Mouse (Mus musculus): ENCODE results near the gene S100b. TPM values are rescaled to one million over a fixed set of nuclear protein-coding genes. Genes with fewer than 3 reads are reported as not detected.

The S100b gene
- polyA plus RNA-seq, 1 experiment from 2014 or later, result 0.42 TPM

DNA sequence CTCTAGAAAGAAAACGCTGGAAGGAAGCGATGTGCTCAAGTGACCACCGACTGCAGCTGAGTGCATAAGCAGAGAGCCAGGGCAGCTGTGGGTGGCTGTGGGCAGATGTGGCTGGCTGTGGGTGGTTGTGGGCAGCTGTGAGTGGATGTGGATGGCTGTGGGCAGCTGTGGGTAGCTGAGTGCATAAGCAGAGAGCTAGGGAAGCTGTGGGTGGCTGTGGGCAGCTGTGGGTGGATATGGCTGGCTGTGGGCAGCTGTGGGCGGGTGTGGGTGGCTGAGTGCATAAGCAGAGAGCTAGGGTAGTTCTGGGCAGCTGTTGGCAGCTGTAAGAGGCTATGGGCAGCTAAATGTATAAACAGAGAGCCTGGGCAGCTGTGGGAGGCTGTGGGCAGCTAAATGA lies 39.6 kb downstream of the S100b start:
- Histone ChIP-seq H3K4me3 (replicated peaks; ENCODE audit: low read depth, low read length) (no peak overlapping the region), H3K27ac (no peak overlapping the region), H3K27me3 (ENCODE audit: insufficient read depth, low read length) (no peaks in the 10 kb centered on the region), H3K4me1 (replicated peaks; ENCODE audit: insufficient read depth, low read length) (no peaks in the 10 kb centered on the region), H3K9me3 (replicated peaks; ENCODE audit: low read length) (no peaks in the 10 kb centered on the region), H3K4me2 (ENCODE audit: low read length) (no peak overlapping the region), H3K36me3 (ENCODE audit: insufficient read depth, low read length) (peaks cover 63% of the 10 kb centered on the region), H3K9ac (ENCODE audit: low read depth, low read length) (no peak overlapping the region)
- WGBS, result 93% methylated on average over 4 of the region's 4 CpGs
- DNase-seq (ENCODE audit: low spot score) (no peak), ATAC-seq (replicated peaks; ENCODE audit: low FRiP score, low read depth) (no peak)
- TF ChIP-seq CTCF (IDR thresholded peaks at IDR 0.05; ENCODE audit: low read depth), result no peak

DNA sequence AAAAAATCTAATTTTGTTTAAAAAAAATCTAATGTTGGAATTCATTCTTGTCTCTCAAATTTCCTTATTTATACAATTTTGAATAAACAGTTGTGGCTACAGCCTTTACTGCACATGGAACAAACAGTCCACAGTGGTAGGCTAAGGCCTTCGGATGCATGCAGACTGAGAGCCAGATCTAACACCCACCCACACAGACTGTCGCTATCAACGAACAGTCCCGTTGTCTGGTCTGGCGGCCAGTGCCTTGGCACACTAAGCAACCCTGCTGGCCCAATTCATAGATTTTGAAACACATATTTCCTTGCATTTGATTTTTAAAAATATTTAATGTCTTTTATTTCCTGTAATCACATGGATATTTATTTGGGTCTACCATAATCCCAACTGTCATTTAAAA lies 46.5 kb downstream of the S100b start:
- TF ChIP-seq CTCF (IDR thresholded peaks at IDR 0.05; ENCODE audit: low read depth), result no peak
- no peaks in the 10 kb centered on the region for H3K27me3 ChIP-seq (ENCODE audit: insufficient read depth, low read length)
- 89% methylated on average over 5 of the region's 5 CpGs for WGBS
- peaks cover 37% of the 10 kb centered on the region for H3K36me3 ChIP-seq (ENCODE audit: insufficient read depth, low read length)
- ATAC-seq (replicated peaks; ENCODE audit: low FRiP score, low read depth) (no peak), DNase-seq (ENCODE audit: low spot score) (no peak)
- no peaks in the 10 kb centered on the region for H3K4me1 ChIP-seq (replicated peaks; ENCODE audit: insufficient read depth, low read length)
- H3K4me3 ChIP-seq (replicated peaks; ENCODE audit: low read depth, low read length), result no peak overlapping the region
- no peak overlapping the region for H3K4me2 ChIP-seq (ENCODE audit: low read length)
- no peaks in the 10 kb centered on the region for H3K9me3 ChIP-seq (replicated peaks; ENCODE audit: low read length)
- no peak overlapping the region for H3K27ac ChIP-seq
- no peak overlapping the region for H3K9ac ChIP-seq (ENCODE audit: low read depth, low read length)

DNA sequence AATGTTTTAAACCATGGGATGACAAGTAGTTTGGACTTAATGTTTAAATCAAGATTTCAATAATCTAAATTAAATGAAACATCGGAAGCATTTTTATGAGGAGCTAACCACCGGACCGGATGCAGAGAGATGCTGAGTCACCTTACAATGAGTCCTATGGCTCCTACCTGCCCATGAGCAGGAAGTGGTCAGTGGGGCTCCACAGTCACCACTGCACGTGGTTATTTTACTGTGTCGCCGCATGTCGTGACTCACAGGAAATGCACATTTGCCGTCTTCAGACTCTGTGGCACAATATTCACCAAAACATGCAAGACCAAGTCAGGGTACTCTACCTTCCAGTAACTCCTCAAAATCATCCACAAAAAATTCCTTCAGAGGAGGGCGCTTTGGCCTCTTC lies 53.1 kb downstream of the S100b start:
- no peak for TF ChIP-seq CTCF (IDR thresholded peaks at IDR 0.05; ENCODE audit: low read depth)
- H3K9me3 ChIP-seq (replicated peaks; ENCODE audit: low read length), result no peaks in the 10 kb centered on the region
- no peak overlapping the region for H3K27ac ChIP-seq
- no peak overlapping the region for H3K4me3 ChIP-seq (replicated peaks; ENCODE audit: low read depth, low read length)
- no peaks in the 10 kb centered on the region for H3K27me3 ChIP-seq (ENCODE audit: insufficient read depth, low read length)
- peaks cover 25% of the 10 kb centered on the region; the same call in 1 of the 2 replicates for H3K36me3 ChIP-seq (ENCODE audit: insufficient read depth, low read length)
- WGBS, result 87% methylated on average over 9 of the region's 9 CpGs
- DNase-seq (ENCODE audit: low spot score) (no peak), ATAC-seq (replicated peaks; ENCODE audit: low FRiP score, low read depth) (no peak)
- H3K9ac ChIP-seq (ENCODE audit: low read depth, low read length), result no peak overlapping the region
- no peaks in the 10 kb centered on the region for H3K4me1 ChIP-seq (replicated peaks; ENCODE audit: insufficient read depth, low read length)
- no peak overlapping the region for H3K4me2 ChIP-seq (ENCODE audit: low read length)

MicroRNA genes within 50 kb of the gene (microRNA counts, 519-probe panel; counts per million panel counts)
- microRNA mmu-miR-678, result 330 counts per million, percentile 68 among the panel's probes with 10 or more counts

Small RNA genes lying within 50 kb of the gene (microRNA-seq; reads per million reads assigned to microRNA genes)
- gene Mir678, result not detected

Other genes starting within 250 kb of the S100b start
- 12.4 and 15.1 TPM in 2 replicates for gene Zfp280b, start 221.2 kb upstream of the S100b start, polyA plus RNA-seq (2015; fragmentation: Nextera tagmentation; extraction: Ambion mirVana)
- 0.06 and 0.14 TPM in 2 replicates for gene Slc5a4b, start 142.9 kb upstream of the S100b start, polyA plus RNA-seq (2015; fragmentation: Nextera tagmentation; extraction: Ambion mirVana)
- not detected in 2 replicates for gene Slc5a4a, start 106.4 kb upstream of the S100b start, polyA plus RNA-seq (2015; fragmentation: Nextera tagmentation; extraction: Ambion mirVana)
- gene Prmt2, start 16.0 kb upstream of the S100b start, polyA plus RNA-seq (2015; fragmentation: Nextera tagmentation; extraction: Ambion mirVana), result 38.0 and 44.1 TPM in 2 replicates
- 7.6 and 8.2 TPM in 2 replicates for gene Dip2a, start 91.4 kb downstream of the S100b start, polyA plus RNA-seq (2015; fragmentation: Nextera tagmentation; extraction: Ambion mirVana)
- gene AC141477.1, start 186.6 kb downstream of the S100b start, polyA plus RNA-seq (2015; fragmentation: Nextera tagmentation; extraction: Ambion mirVana), result not detected in 2 replicates
- gene Pcnt, start 188.9 kb downstream of the S100b start, polyA plus RNA-seq (2015; fragmentation: Nextera tagmentation; extraction: Ambion mirVana), result 7.9 and 8.2 TPM in 2 replicates
- gene 2610028H24Rik, start 195.2 kb downstream of the S100b start, polyA plus RNA-seq (2015; fragmentation: Nextera tagmentation; extraction: Ambion mirVana), result not detected in 2 replicates
- gene Mcm3ap, start 215.1 kb downstream of the S100b start, polyA plus RNA-seq (2015; fragmentation: Nextera tagmentation; extraction: Ambion mirVana), result 41.6 and 45.9 TPM in 2 replicates
- 5.4 and 5.9 TPM in 2 replicates for gene Ybey, start 215.3 kb downstream of the S100b start, polyA plus RNA-seq (2015; fragmentation: Nextera tagmentation; extraction: Ambion mirVana)

Data from kidney, postnatal 0 days (tissue).